Mouse (Mus musculus): ENCODE results near the gene Bphl. TPM values are rescaled to one million over a fixed set of nuclear protein-coding genes. Genes with fewer than 3 reads are reported as not detected.

Gene Bphl
- total RNA-seq, 2 experiments from 2014 or later: 23.2 to 34.9 TPM

DNA sequence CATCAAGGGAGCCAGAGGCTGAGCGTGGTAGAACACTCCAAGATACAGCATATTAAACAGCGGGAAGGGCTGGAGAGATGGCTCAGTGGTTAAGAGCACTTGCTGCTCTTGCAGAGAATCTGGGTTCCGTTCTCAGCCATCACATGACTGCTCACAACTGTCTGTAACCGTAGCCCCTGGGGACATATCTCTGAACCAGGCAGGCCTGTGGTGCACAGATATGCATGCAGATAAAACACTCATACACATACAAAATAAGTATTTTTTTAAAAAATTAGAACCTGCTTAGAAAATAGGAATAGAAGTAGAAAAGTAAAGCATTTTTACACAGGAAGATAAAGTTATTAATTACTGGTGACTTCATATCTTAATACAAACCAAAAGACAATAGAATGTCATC lies 81.4 kb downstream of the Bphl start:
- DNase-seq (ENCODE audit: low spot score in 2 of 2): no peak

DNA sequence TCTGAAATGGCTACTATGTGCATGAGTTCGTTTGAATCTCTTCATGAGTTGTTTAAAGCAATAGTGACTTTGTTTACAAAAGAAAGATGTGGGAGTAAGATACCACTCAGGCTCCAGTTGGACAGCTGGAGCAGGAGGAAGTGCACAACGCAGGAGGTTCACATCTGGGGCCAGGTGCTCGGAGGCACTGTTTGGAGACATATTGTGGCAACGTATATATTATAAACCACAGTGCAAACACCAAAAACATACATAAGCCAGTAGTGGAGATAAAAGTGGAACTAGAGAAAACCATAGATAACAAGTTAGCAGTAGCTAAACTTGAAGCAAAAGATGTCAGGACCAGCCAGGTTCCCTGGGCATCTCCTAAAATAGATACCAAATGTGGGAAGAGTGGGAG lies 82.0 kb downstream of the Bphl start:
- DNase-seq (ENCODE audit: low spot score in 2 of 2): no peak

DNA sequence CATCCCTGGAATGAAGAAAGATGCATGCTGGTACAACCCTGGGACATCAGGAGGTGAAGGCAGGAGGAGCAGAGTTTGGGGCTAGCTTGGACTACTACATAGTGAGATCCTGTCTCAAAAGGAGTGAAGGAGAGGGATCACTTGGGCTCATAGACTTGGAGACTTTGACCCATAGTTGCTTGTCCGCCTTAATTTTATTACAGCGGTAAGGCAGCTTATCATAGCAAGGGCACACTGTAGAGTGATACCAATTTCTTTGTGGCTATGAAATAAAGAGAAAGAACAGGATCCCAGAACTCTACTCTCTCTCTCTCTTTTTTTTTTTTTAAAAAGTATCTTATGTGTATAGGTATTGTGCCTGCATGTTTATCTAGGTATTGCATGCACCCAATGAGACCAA lies 83.1 kb downstream of the Bphl start:
- DNase-seq (ENCODE audit: low spot score in 2 of 2): no peak

Other genes starting within 250 kb of the Bphl start
- not detected for gene Serpinb6e, start 194.2 kb upstream of the Bphl start, total RNA-seq (2021)
- gene Serpinb6c, start 131.9 kb upstream of the Bphl start, total RNA-seq (2021): under 1 TPM; 0.26 to 0.42 TPM
- gene Nqo2, start 72.9 kb upstream of the Bphl start, total RNA-seq (2021): 10 to 100 TPM; 13.7 to 16.0 TPM
- 10 to 100 TPM; 15.0 to 17.2 TPM for gene Ripk1, start 35.2 kb upstream of the Bphl start, total RNA-seq (2021)
- gene Serpinb6a, start 34.8 kb upstream of the Bphl start, total RNA-seq (2021): 10 to 100 TPM; 77.8 to 80.1 TPM
- 100 to 1,000 TPM in 1 of 2 experiments, 10 to 100 TPM in 1; 99.9 to 117 TPM for gene Tubb2a, start 40.4 kb downstream of the Bphl start, total RNA-seq (2021)
- gene Tubb2b, start 92.9 kb downstream of the Bphl start, total RNA-seq (2021): 10 to 100 TPM; 74.8 to 91.5 TPM
- 10 to 100 TPM; 38.1 to 41.7 TPM for gene Psmg4, start 125.4 kb downstream of the Bphl start, total RNA-seq (2021)

All from gastrocnemius, postnatal 4 days (tissue).